ENCODE assay signal across 21 mouse cellular contexts in the genomic region with DNA sequence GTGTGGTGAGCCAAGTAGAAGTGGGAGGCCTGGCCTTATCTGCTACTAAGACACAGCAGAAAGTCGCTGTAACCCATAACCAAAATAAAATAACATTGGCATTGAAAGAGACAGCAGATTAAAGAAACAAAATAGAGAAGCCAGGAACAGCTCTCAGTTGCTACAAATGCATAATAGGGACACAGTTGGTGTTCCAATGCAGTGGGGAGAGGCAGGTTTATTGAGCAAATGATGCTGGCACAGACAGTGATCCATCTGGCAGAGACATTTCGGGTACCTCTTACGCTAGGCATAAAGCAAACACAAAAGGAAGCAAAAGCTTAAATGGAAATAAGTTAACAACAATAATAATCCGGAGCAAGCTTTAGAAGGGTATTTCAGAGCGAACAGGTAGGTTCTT.
DNase-seq lines count a peak whose midpoint lies in the region; TF ChIP-seq lines count a peak whose summit lies in the region.
"Had no signal": no experiment of that assay in that cellular context is flagged by ENCODE, and none has a peak within 500 bp of the region (broad histone marks: within the 10 kb centered on the region; RNA-seq: fewer than 3 reads in every experiment).

No protein-coding gene starts in this region.

- H3K4me1 ChIP-seq in limb, embryonic 10.5 days, result no peaks in the 10 kb centered on the region
- H3K4me1 ChIP-seq in cerebellum, adult 2 months (ENCODE audit: control insufficient read depth, insufficient read depth, low read length), result no peaks in the 10 kb centered on the region
- H3K4me1 ChIP-seq: embryonic facial prominence, embryonic 12.5 days; liver, embryonic 12.5 days; midbrain, embryonic 13.5 days had no signal

- no peaks in the 10 kb centered on the region for H3K9me3 ChIP-seq in limb, embryonic 10.5 days (replicated peaks)
- H3K9me3 ChIP-seq: embryonic facial prominence, embryonic 12.5 days; heart, embryonic 12.5 days; liver, embryonic 12.5 days; midbrain, embryonic 13.5 days had no signal

- peak; percentile 23 for DNase-seq in heart, adult 11 months
- DNase-seq in heart, postnatal 14 days, result no peak
- peak; percentile 17 for DNase-seq in testis, postnatal 14 days (ENCODE audit: low spot score)
- no peak for DNase-seq in testis, postnatal 10 days (ENCODE audit: low spot score)
- DNase-seq in layer of hippocampus, adult 8-10 months (ENCODE audit: low spot score in 2 of 2), result peak; percentile 64 to 71
- DNase-seq in telencephalon, adult 2 months (ENCODE audit: low read depth, low spot score), result peak; percentile 60
- DNase-seq in limb, embryonic 10.5 days (ENCODE audit: low spot score), result no peak
- no peak for DNase-seq in cerebellum, adult 2 months
- DNase-seq: adrenal gland, postnatal 36 days; heart, postnatal 36 days; kidney, adult 9 months; kidney, postnatal 36 days; lung, embryonic 14.5 days; thymus, postnatal 4 days had no signal

- no peaks in the 10 kb centered on the region for H3K36me3 ChIP-seq in limb, embryonic 10.5 days
- H3K36me3 ChIP-seq: embryonic facial prominence, embryonic 12.5 days; heart, embryonic 12.5 days; liver, embryonic 12.5 days; midbrain, embryonic 13.5 days had no signal

- no peak overlapping the region for H3K4me3 ChIP-seq in limb, embryonic 10.5 days
- H3K4me3 ChIP-seq in cerebellum, adult 2 months (replicated peaks; ENCODE audit: insufficient read depth, low read depth, low read length), result no peak overlapping the region
- H3K4me3 ChIP-seq: embryonic facial prominence, embryonic 12.5 days; heart, embryonic 12.5 days; liver, embryonic 12.5 days; midbrain, embryonic 13.5 days; myocyte had no signal

- 89% methylated on average over 5 of the region's 5 CpGs for WGBS in limb, embryonic 10.5 days
- 23% methylated on average over 5 of the region's 5 CpGs for WGBS in cerebellum, adult 2 months

- intact Hi-C loops in heart, postnatal 14 days (cut with DNase I), result no loop called here

- TF ChIP-seq POLR2A in cerebellum, adult 2 months (IDR thresholded peaks at IDR 0.05; ENCODE audit: borderline replicate concordance, insufficient read depth, low read length), result no peak

- H3K27me3 ChIP-seq in limb, embryonic 10.5 days (ENCODE audit: low read depth, poor library complexity, severe bottlenecking), result no peaks in the 10 kb centered on the region
- no peaks in the 10 kb centered on the region for H3K27me3 ChIP-seq in cerebellum, adult 2 months (ENCODE audit: control insufficient read depth, insufficient read depth, low read length)
- H3K27me3 ChIP-seq: embryonic facial prominence, embryonic 12.5 days; heart, embryonic 12.5 days; liver, embryonic 12.5 days; midbrain, embryonic 13.5 days had no signal

- H3K27ac ChIP-seq in limb, embryonic 10.5 days, result no peak overlapping the region
- H3K27ac ChIP-seq in cerebellum, adult 2 months (ENCODE audit: insufficient read depth, low read length), result no peak overlapping the region
- H3K27ac ChIP-seq: embryonic facial prominence, embryonic 12.5 days; liver, embryonic 12.5 days; macrophage; midbrain, embryonic 13.5 days; stomach, postnatal 0 days had no signal

- no peak for TF ChIP-seq CTCF in cerebellum, adult 2 months (IDR thresholded peaks at IDR 0.05; ENCODE audit: borderline replicate concordance, insufficient read depth, low read depth, low read length)

Comparison
In these comparisons a context has a peak if more than half of its experiments do, and no peak if none do; other contexts are left out.
1. DNase-seq: peak in heart, adult 11 months (single experiment), testis, postnatal 14 days (single experiment), layer of hippocampus, adult 8-10 months (2 of 2) and telencephalon, adult 2 months (single experiment); none in heart, postnatal 14 days (0 of 2), testis, postnatal 10 days (single experiment), limb, embryonic 10.5 days (single experiment) and cerebellum, adult 2 months (0 of 2).